Mouse (Mus musculus) mesoderm, embryonic 11.5 days (tissue): Measurements from ENCODE around the gene Gm11567.
"Not testable (repeated sequence)": the region's sequence is repeated elsewhere in the genome, so short reads cannot be mapped to it uniquely, and the experiment has no call there.

Source experiments
- DNase-seq: peaks from one replicate; pipeline ENCODE4 v3.0.0-alpha.2; 2012; ENCODE audit warnings: low read depth, low spot score

Gm11567 gene

GRCm38 (mm10) chr11:99878887-99879286, at the start of gene Gm11567:
Gene Gm11567 (plus strand): TSS chr11:99879187.
- DNase-seq = not testable (repeated sequence)

DNA sequence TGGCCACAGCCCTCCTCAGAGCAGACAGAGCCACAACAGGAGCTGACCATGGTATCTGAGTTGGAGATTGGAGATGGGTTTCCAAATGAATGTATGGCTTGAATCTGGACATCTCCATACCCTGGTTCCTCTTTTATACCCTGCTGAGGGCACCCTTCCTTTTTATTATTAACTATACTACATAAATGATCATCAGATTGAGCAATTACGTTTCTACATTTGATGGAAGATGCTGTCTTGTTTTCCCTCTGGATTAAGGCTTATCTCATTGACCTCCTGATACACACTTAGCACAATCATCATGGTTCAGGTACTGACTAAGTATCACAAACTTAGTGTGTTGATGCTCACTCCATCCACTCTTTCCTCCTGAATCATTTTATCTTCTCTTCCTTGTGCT, 41.0 kb upstream of the Gm11567 start, which contains the start of gene 2300003K06Rik:
Gene 2300003K06Rik, minus strand, starts transcription at position 101 of the 400 bp plus-strand sequence.
- DNase-seq = no peak

GRCm38 (mm10) chr11:99842185-99842584, 36.8 kb upstream of the Gm11567 start:
- no peak for DNase-seq

DNA sequence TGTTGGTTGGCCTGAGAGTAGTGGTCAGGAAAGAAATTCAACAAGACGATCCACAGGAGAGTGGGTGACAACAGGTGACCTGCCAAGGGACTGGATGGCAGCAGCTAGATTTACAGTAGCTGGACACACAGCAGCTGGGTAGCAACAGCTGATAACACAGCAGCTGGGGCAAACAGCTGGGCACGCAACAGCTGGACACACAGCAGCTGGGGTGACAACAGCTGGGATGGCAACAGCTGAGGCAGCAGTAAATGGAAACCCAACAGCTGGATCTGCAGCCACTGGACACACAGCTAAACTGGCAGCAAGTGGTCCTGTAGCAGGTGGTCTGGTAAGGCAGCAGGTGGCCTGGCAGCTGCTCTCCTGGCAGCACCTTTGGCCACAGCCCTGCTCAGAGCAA, 32.2 kb upstream of the Gm11567 start:
- DNase-seq = no peak

GRCm38 (mm10) chr11:99851508-99851907, 27.5 kb upstream of the Gm11567 start, which contains the start of gene Krtap4-16:
Gene Krtap4-16 (minus strand): TSS chr11:99851608.
- DNase-seq = no peak

GRCm38 (mm10) chr11:99854121-99854520, 24.9 kb upstream of the Gm11567 start:
- DNase-seq = peak; percentile 22

DNA sequence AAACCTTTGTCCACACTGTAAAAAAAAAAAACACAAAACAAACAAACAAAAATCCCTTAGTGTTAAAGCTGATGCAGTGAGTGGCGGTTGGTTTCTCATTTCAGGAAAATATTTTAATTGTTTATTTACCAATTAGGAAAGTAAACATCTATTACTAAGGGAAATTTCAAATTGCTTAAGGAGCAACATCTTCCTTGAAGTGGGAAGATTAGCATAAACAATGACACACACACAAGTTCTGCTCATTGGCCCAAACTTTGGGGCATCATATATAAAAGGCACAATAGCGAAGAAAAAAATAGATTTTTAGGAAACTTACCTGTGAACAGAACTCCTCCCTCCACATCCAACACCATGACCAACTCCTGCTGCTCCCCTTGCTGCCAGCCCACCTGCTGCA, 21.4 kb upstream of the Gm11567 start, which contains the start of gene Gm11568:
Gene Gm11568, plus strand, starts transcription at position 301 of the 400 bp plus-strand sequence.
- no peak for DNase-seq

- DNase-seq = no peak
Observed at GRCm38 (mm10) chr11:99858761-99859160, 20.2 kb upstream of the Gm11567 start.

- DNase-seq = not testable (repeated sequence)
Observed at GRCm38 (mm10) chr11:99864176-99864575, 14.8 kb upstream of the Gm11567 start, which contains the start of gene Gm11559. Gene Gm11559 (plus strand): TSS chr11:99864476.

DNA sequence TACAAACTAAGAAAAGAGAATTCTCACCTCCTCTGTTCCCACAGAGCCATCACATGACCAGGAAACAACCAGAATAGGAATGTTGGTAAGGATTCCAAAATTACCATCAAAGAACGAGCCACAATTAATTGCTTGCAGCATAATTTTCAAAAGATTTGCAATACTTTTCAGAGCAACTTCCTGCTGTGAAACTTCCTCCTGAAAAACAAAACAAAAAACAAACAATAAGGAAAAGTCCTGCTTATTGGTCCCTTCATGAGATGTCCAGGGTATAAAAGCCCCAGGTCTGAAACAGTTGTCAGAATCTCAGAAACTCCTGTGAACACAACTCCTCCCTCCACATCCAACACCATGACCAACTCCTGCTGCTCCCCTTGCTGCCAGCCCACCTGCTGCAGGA, 5.9 kb upstream of the Gm11567 start, which contains the start of gene Krtap9-1:
Gene Krtap9-1, plus strand, starts transcription at position 301 of the 400 bp plus-strand sequence.
- not testable (repeated sequence) for DNase-seq

- no peak for DNase-seq
Observed at GRCm38 (mm10) chr11:99907620-99908019, 28.6 kb downstream of the Gm11567 start, which contains the start of gene Krtap31-1. Gene Krtap31-1 (plus strand): TSS chr11:99907920.

DNA sequence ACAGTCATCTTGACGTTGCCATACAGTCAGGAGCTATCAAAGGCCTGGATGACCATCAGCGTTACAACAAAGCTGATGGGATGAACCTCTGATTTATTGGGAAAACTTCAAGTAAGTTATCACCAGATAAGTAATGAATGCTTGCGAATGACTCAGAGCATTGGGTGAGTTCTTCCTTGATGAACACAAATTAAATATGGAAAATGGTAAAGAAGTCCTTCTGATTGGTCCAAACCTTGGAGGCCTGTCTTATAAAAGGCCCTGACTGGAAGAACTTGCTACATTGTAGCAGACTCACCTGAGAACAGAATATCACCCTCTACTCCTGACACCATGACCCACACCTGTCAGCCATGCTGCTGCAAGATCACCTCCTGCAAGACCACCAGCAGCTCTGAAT, 35.5 kb downstream of the Gm11567 start, which contains the start of gene Gm11565:
Gene Gm11565, plus strand, starts transcription at position 301 of the 400 bp plus-strand sequence.
- DNase-seq = no peak
